Mouse (Mus musculus): ENCODE data around the gene Hist1h2af. TPM values are rescaled to one million over a fixed set of nuclear protein-coding genes. Genes with fewer than 3 reads are reported as not detected.

Hist1h2af gene
- polyA plus RNA-seq, 1 experiment = 151 TPM

GRCm38 (mm10) chr13:23516822-23517602 lies 16.7 kb upstream of the Hist1h2af start:
- under 1% methylated on average over 19 of the region's 19 CpGs for WGBS
- TF ChIP-seq CTCF (IDR thresholded peaks at IDR 0.05; ENCODE audit: control insufficient read depth, insufficient read depth, low read length) (no peak), POLR2A (IDR thresholded peaks at IDR 0.05; ENCODE audit: borderline replicate concordance, control insufficient read depth, low read depth, low read length) (no peak)
- H3K4me3 ChIP-seq (replicated peaks; ENCODE audit: control insufficient read depth, low read depth, low read length) = peak overlapping the region; percentile 65
- H3K4me1 ChIP-seq (ENCODE audit: control insufficient read depth, insufficient read depth, low read length) = no peaks in the 10 kb centered on the region; the same call in 1 of the 2 replicates
- no peak overlapping the region for H3K27ac ChIP-seq (ENCODE audit: control insufficient read depth, insufficient read depth, low read depth, low read length, poor library complexity)

- TF ChIP-seq POLR2A (IDR thresholded peaks at IDR 0.05; ENCODE audit: borderline replicate concordance, control insufficient read depth, low read depth, low read length) (no peak), CTCF (IDR thresholded peaks at IDR 0.05; ENCODE audit: control insufficient read depth, insufficient read depth, low read length) (no peak)
- Histone ChIP-seq H3K4me1 (ENCODE audit: control insufficient read depth, insufficient read depth, low read length) (no peaks in the 10 kb centered on the region; the same call in 1 of the 2 replicates), H3K4me3 (replicated peaks; ENCODE audit: control insufficient read depth, low read depth, low read length) (peak overlapping the region; percentile 65), H3K27ac (ENCODE audit: control insufficient read depth, insufficient read depth, low read depth, low read length, poor library complexity) (no peak overlapping the region)
- WGBS = under 1% methylated on average over 27 of the region's 27 CpGs
Measured at GRCm38 (mm10) chr13:23517603-23518294, 16.0 kb upstream of the Hist1h2af start.

GRCm38 (mm10) chr13:23518295-23518603 lies 15.5 kb upstream of the Hist1h2af start:
- Histone ChIP-seq H3K4me1 (ENCODE audit: control insufficient read depth, insufficient read depth, low read length) (no peaks in the 10 kb centered on the region; the same call in 1 of the 2 replicates), H3K27ac (ENCODE audit: control insufficient read depth, insufficient read depth, low read depth, low read length, poor library complexity) (no peak overlapping the region), H3K4me3 (replicated peaks; ENCODE audit: control insufficient read depth, low read depth, low read length) (peak overlapping the region; percentile 43)
- TF ChIP-seq POLR2A (IDR thresholded peaks at IDR 0.05; ENCODE audit: borderline replicate concordance, control insufficient read depth, low read depth, low read length) (no peak), CTCF (IDR thresholded peaks at IDR 0.05; ENCODE audit: control insufficient read depth, insufficient read depth, low read length) (no peak)
- under 1% methylated on average over 6 of the region's 6 CpGs for WGBS

GRCm38 (mm10) chr13:23518885-23519284 lies 14.8 kb upstream of the Hist1h2af start:
- WGBS = under 1% methylated on average over 6 of the region's 6 CpGs
- Histone ChIP-seq H3K4me1 (ENCODE audit: control insufficient read depth, insufficient read depth, low read length) (no peaks in the 10 kb centered on the region; the same call in 1 of the 2 replicates), H3K27ac (ENCODE audit: control insufficient read depth, insufficient read depth, low read depth, low read length, poor library complexity) (no peak overlapping the region), H3K4me3 (replicated peaks; ENCODE audit: control insufficient read depth, low read depth, low read length) (no peak overlapping the region)
- TF ChIP-seq CTCF (IDR thresholded peaks at IDR 0.05; ENCODE audit: control insufficient read depth, insufficient read depth, low read length) (no peak), POLR2A (IDR thresholded peaks at IDR 0.05; ENCODE audit: borderline replicate concordance, control insufficient read depth, low read depth, low read length) (no peak)

GRCm38 (mm10) chr13:23519416-23519815 lies 14.3 kb upstream of the Hist1h2af start:
- WGBS = 1% methylated on average over 10 of the region's 10 CpGs
- Histone ChIP-seq H3K4me3 (replicated peaks; ENCODE audit: control insufficient read depth, low read depth, low read length) (no peak overlapping the region), H3K27ac (ENCODE audit: control insufficient read depth, insufficient read depth, low read depth, low read length, poor library complexity) (no peak overlapping the region), H3K4me1 (ENCODE audit: control insufficient read depth, insufficient read depth, low read length) (no peaks in the 10 kb centered on the region; the same call in 1 of the 2 replicates)
- TF ChIP-seq POLR2A (IDR thresholded peaks at IDR 0.05; ENCODE audit: borderline replicate concordance, control insufficient read depth, low read depth, low read length) = no peak
- TF ChIP-seq CTCF (IDR thresholded peaks at IDR 0.05; ENCODE audit: control insufficient read depth, insufficient read depth, low read length) = no peak

GRCm38 (mm10) chr13:23521703-23522102 lies 12.0 kb upstream of the Hist1h2af start:
- 1% methylated on average over 14 of the region's 14 CpGs for WGBS
- Histone ChIP-seq H3K4me3 (replicated peaks; ENCODE audit: control insufficient read depth, low read depth, low read length) (no peak overlapping the region), H3K4me1 (ENCODE audit: control insufficient read depth, insufficient read depth, low read length) (no peaks in the 10 kb centered on the region; the same call in 1 of the 2 replicates), H3K27ac (ENCODE audit: control insufficient read depth, insufficient read depth, low read depth, low read length, poor library complexity) (no peak overlapping the region)
- no peak for TF ChIP-seq CTCF (IDR thresholded peaks at IDR 0.05; ENCODE audit: control insufficient read depth, insufficient read depth, low read length)
- TF ChIP-seq POLR2A (IDR thresholded peaks at IDR 0.05; ENCODE audit: borderline replicate concordance, control insufficient read depth, low read depth, low read length) = no peak

GRCm38 (mm10) chr13:23523976-23524375 lies 9.7 kb upstream of the Hist1h2af start:
- WGBS = 43% methylated on average over 5 of the region's 5 CpGs
- H3K4me1 ChIP-seq (ENCODE audit: control insufficient read depth, insufficient read depth, low read length) = no peaks in the 10 kb centered on the region; the same call in 1 of the 2 replicates
- no peak overlapping the region for H3K4me3 ChIP-seq (replicated peaks; ENCODE audit: control insufficient read depth, low read depth, low read length)
- no peak for TF ChIP-seq POLR2A (IDR thresholded peaks at IDR 0.05; ENCODE audit: borderline replicate concordance, control insufficient read depth, low read depth, low read length)
- H3K27ac ChIP-seq (ENCODE audit: control insufficient read depth, insufficient read depth, low read depth, low read length, poor library complexity) = no peak overlapping the region

- no peaks in the 10 kb centered on the region; the same call in 1 of the 2 replicates for H3K4me1 ChIP-seq (ENCODE audit: control insufficient read depth, insufficient read depth, low read length)
Measured at GRCm38 (mm10) chr13:23524654-23525053, 9.1 kb upstream of the Hist1h2af start.

More at GRCm38 (mm10) chr13:23524654-23525053, 9.1 kb upstream of the Hist1h2af start:
- TF ChIP-seq POLR2A (IDR thresholded peaks at IDR 0.05; ENCODE audit: borderline replicate concordance, control insufficient read depth, low read depth, low read length) = no peak
- peak; percentile 86 for TF ChIP-seq CTCF (IDR thresholded peaks at IDR 0.05; ENCODE audit: control insufficient read depth, insufficient read depth, low read length)
- 19% methylated on average over 5 of the region's 5 CpGs for WGBS
- Histone ChIP-seq H3K4me3 (replicated peaks; ENCODE audit: control insufficient read depth, low read depth, low read length) (no peak overlapping the region), H3K27ac (ENCODE audit: control insufficient read depth, insufficient read depth, low read depth, low read length, poor library complexity) (no peak overlapping the region)

Data from bone marrow, adult 2 months (tissue).